Mouse (Mus musculus): ENCODE data around the gene Kcna5.

Kcna5 gene

GRCm38 (mm10) chr6:126535208-126535910 lies at the start of gene Kcna5:
Gene Kcna5, minus strand, starts transcription at chr6:126535412.
- no peak for DNase-seq

GRCm38 (mm10) chr6:126583075-126583474 lies 47.9 kb upstream of the Kcna5 start:
- peak; percentile 72 to 74 for DNase-seq

- DNase-seq: no peak
Measured at GRCm38 (mm10) chr6:126581632-126582031, 46.4 kb upstream of the Kcna5 start.

DNA sequence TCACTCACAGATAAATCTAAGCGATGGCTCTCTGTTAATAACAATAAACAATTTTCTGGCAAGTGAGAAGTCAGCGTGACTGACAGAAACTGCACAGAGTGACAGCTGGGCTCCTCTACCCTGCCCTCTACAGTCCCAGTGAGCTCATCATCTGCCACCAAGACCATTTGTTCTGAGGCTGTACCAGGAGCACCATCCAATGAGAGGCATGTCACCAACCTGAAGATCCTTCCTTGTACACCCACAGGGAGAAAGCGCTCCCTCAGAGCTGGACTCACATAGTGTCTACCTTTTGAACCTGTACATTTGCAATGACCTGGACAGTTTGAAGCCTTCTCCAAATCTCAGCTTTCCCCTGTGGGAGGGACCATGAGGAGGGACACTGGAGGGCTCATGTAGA lies 45.4 kb upstream of the Kcna5 start:
- DNase-seq: peak; percentile 40 to 46

- DNase-seq: peak; percentile 83 to 86
Measured at GRCm38 (mm10) chr6:126577415-126577814, 42.2 kb upstream of the Kcna5 start.

DNA sequence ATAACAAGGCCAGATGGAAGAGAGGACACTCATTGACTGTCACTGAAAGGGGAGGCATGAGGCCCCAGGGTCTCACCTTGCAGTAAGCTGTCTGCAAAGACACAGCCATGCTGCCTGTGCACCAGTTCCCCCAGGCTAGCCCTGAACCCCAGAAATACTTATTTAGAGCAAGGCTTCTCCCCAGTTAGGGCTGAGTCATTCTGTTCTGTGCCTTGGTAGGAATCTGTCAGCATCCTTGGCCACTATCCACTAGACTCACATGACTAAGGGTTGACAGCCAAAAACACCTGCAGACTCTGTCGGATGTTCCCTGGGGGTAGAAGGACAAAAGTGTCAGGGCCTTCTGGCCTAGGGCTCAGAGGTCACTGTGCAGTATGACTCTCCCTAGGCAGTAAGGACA lies 41.4 kb upstream of the Kcna5 start:
- DNase-seq: no peak

DNA sequence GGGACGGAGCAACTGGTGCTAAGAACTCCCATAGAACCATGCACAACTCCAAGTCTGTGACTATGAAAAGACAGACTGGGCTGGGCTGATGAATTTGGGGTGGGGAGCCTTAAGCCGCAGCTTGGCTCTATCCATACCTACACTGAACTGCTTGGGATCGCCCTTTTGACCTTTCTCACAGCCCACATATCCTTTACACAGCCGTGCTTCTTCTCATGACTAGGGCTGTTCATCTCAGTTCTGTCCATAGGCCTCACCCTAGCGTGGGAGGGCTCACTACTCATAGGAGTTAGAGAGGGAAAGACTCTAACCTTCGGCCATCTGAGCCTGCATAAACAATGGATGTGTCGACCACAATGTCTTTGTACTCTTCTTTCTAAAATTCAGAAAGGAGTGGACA lies 39.6 kb upstream of the Kcna5 start:
- DNase-seq: no peak

DNA sequence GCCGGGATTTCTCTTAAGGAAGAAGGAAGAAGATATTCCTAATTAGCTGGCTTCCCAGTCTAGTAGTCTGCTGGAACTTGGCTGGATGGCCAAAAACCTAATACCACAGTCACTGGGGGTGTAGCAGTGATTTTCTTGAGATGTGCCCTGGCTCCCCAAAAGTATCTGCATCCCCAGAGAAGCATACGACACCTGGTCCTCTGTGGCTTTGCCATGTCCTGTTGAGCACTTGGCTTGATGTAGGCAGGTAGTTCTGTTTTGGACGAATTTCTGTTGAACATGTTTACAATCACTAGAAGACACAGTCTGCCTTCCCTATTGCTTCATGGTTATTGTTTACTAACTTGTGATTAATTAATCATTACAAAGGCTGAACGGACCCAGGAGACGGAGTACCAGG lies 37.8 kb upstream of the Kcna5 start:
- DNase-seq: no peak

DNA sequence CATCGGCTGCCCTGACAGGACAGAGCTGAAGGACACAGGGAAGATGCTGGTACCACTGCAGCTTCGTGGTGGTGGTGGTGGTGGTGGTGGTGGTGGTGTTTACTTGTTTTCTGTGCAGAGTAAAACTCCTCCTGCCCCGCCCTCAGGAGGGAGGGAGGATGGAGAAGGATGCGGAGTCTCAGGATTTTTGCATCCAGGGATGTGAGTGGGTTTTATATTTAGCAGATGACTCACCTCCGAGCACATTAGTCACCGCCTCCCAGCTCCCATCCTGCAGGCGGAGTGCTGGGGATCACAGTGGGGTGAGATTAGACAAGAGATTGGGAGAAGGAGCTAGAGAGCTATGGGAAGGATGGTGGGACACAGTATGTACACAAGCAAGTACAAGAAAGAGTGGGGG lies 34.6 kb upstream of the Kcna5 start:
- peak; percentile 71 to 75 for DNase-seq

DNA sequence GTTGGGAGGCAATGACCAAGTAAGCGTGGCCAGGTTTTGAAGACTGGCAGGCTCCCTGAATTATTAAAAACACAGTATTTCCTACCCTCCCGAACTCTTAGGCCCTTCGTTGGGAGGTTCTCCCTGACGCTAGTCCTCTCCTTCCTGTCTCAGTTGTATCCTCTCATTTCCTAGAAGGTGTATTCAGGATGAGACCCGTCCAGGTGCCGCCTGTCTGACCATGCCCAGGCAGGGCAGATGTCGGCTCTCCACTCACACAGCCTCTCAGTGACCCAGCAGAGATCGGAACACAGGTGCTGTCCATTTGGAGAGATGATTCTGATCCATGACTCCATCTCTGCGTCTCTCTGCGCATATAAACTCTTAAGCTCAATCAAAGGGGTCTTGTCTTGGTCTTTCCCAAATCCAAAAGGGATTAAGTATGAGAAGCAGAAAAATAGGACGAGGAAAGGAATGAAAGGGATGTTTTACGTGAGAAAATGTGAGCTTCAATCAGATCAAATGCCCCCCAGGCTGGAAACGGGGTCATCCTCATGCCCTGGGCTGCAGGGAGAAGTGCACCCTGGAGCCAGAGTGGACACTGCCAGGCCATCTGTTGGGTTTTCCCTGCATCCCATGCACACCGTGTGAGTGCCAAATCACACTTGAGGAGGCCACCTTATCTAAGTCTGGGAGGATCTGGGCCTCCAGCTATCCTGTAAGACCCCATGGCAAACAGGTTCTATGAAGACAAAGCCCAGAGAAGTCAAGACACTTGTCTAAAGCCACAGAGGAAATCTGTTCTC lies 33.0 kb upstream of the Kcna5 start:
- DNase-seq: peak; percentile 77 to 79

GRCm38 (mm10) chr6:126567326-126567725 lies 32.1 kb upstream of the Kcna5 start:
- no peak for DNase-seq

DNA sequence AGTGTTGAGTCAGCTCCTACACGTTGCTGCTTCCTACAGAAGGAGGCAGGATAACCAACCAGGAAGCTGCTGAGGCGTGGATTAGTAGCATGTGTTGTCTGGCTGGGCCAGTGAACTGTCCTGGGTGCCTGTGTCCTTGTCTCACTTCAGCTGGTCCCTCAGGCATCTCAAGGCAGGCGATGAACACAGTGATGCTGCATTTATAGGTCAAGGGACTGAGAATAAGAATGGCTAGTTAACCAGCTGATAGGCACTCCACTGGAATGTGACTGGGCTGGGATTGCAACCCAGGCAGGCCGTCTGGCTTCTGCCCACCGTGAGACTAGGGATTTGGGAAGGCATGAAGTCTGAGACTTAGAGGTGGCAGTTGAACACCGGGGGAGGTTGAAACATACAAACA lies 29.2 kb upstream of the Kcna5 start:
- no peak for DNase-seq

- peak; percentile 96 to 98 for DNase-seq
Measured at GRCm38 (mm10) chr6:126563898-126564297, 28.7 kb upstream of the Kcna5 start.

DNA sequence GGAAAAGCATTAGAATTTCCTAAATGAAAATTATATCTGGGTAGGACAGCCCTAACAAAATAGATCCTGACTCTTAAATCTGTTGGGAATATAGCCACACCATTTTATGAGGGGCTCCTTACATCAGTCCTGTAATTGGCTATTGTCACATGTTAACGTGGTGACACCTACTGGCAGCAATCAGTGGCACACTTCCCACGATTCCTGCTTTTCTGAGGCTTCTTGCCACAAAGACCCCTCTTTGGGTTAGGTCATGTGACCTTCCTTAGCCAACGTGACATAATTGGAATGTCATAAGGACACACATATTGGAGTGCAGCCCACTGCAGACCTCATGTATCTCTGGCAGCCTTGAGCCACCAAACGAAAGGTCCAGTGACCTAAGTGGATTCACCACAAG lies 26.5 kb upstream of the Kcna5 start:
- no peak for DNase-seq

- no peak for DNase-seq
Measured at GRCm38 (mm10) chr6:126560696-126561095, 25.5 kb upstream of the Kcna5 start.

GRCm38 (mm10) chr6:126560036-126560435 lies 24.8 kb upstream of the Kcna5 start:
- no peak for DNase-seq

GRCm38 (mm10) chr6:126558276-126558675 lies 23.1 kb upstream of the Kcna5 start:
- DNase-seq: no peak

DNA sequence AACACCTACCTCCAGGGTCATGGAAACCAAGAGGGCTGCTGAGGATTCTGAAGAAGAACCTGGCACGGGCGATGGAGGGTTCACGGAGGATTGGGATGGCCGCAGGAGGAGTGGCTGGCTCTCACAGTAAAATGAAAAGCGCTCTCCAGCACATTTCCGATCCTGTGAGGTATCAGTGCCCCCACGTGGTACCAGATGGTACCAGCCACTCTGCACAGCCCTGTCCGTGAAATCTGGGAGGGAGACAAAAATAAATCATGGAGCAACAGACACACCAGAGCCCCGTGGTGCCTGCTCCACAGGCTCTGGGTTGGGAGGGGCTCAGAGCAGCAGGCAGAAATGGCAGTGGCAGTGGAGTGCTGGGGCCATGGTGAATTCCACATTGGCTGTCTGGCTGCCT lies 18.6 kb upstream of the Kcna5 start:
- peak; percentile 77 to 80 for DNase-seq

DNA sequence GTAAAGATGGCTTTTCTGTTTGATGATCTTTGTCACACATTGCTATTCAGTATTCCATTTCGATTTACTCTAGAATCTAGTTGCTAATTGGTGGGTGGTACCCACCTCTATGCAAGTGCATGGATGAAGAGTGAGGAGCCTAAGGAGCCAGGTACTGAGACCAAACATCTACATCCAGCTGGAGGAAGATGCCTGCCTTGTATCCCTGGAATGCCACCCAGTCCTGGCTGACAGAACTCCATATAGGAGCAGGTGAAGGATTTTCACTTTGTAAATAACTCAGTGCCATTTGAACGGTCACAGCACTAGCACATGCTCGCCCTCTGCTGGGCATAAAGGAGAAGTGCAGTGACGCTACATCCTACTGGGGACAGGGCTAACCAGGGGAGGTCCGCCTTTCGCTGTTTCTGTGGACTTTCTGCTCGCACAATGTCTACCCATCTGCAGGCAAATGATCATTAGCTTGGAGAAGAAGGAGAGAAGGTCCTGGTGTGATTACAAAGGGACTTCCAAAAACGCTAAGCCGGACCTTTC lies 16.7 kb upstream of the Kcna5 start:
- DNase-seq: peak; percentile 38 to 59

- no peak for DNase-seq
Measured at GRCm38 (mm10) chr6:126544107-126545036, 9.2 kb upstream of the Kcna5 start.

- no peak for DNase-seq
Measured at GRCm38 (mm10) chr6:126542724-126543123, 7.5 kb upstream of the Kcna5 start.

GRCm38 (mm10) chr6:126537512-126537911 lies 2.3 kb upstream of the Kcna5 start:
- no peak for DNase-seq

DNA sequence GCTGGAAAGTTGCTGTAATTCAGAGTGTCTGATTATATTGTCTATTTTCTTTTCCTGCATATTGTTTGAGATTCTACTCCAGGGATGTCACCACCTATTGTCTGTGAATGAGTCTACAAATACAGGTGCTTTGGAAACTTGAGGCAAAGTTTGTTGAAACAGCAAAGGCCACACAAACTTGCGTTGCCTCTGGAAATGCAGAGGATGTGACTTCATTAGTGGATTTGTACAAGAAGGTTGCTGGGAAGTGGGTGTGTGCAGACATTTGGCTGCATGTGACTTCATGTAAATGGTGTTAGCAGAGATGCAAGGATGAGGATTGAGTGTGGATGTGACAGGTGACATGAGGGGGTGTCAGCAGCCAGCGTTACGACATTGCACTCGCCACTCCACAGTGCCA lies 1.7 kb upstream of the Kcna5 start:
- no peak for DNase-seq
